Mouse (Mus musculus): ENCODE results near the gene Tchh.
A peak's percentile ranks its signal among the peaks of the same experiment; 100 is the strongest.
"Not testable (repeated sequence)": the region's sequence is repeated elsewhere in the genome, so short reads cannot be mapped to it uniquely, and the experiment has no call there.

Tchh gene

GRCm38 (mm10) chr3:93442030-93442429 is at the start of gene Tchh:
TSS of gene Tchh (plus strand) at chr3:93442330.
- no peak for DNase-seq (ENCODE audit: extremely low spot score)

GRCm38 (mm10) chr3:93393366-93393765 is 48.8 kb upstream of the Tchh start, which contains the start of gene Rptn:
TSS of gene Rptn (plus strand) at chr3:93393699.
- no peak for DNase-seq (ENCODE audit: extremely low spot score)

DNA sequence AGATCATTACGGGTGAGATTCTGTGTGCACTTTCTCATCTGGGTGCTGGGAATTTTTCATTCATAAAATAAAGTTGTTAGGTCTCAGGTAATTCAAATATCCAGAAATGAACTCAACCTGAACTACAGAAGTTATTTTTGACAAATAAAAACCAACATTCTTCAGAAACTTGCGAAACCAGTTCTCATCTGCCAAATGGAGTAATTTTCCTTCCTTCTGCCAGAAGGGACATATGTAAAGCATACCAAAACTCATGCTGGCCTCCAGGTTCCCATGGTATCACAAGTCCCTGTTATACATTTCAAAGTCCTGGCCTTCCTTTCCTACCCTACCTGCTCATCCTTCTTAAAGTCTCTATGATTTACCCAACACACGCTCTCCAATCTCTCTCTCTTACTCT is 38.2 kb upstream of the Tchh start:
- DNase-seq (ENCODE audit: extremely low spot score) = no peak

GRCm38 (mm10) chr3:93406992-93407391 is 35.1 kb upstream of the Tchh start:
- peak; percentile 19 for DNase-seq (ENCODE audit: extremely low spot score)

- no peak for DNase-seq (ENCODE audit: extremely low spot score)
Observed at GRCm38 (mm10) chr3:93411905-93412304, 30.2 kb upstream of the Tchh start.

DNA sequence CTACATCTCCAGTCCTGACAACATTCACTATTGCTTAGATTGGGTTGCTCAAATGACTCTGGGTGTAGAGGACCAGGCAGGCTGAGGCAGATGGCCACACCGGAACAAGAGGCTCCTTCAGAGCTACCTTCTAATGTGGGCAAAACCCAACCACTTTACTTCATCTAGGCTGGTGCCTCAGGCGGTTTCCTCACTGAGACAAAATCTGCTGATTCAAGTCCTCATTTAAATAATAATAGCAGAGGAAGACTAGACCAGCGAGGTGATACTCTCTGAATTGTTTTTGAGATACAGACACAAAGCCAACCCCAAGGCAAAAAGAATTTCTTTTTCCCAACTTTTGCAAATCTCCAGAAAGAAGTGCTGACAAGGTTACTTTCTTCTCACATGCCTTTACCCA is 10.5 kb upstream of the Tchh start:
- DNase-seq (ENCODE audit: extremely low spot score) = no peak

DNA sequence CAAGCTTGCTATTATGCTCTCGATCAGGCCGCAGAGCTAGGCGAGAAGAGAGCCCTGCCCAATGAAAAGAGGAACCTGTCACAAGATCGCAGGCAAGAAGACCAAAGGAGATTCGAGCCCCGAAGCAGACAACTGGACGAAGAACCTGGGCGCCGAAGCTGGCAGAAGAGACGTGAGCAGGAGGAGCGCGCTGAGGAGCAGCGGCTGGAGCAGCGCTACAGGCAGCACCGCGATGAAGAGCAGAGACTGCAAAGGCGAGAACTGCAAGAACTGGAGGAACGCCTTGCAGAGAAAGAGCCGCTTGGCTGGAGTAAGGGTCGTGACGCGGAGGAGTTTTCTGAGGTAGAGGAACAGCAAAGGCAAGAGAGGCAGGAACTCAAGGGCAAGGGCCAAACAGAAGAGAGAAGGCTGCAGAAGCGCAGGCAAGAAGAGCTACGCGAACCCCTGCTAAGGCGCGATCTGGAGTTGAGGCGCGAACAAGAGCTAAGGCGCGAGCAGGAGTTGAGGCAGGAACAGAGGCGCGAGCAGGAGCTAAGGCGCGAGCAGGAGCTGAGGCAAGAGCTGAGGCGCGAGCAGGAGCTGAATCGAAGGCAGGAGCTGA is 1.5 kb downstream of the Tchh start:
- DNase-seq (ENCODE audit: extremely low spot score) = peak; percentile 73

- peak; percentile 82 for DNase-seq (ENCODE audit: extremely low spot score)
Observed at GRCm38 (mm10) chr3:93444343-93445164, 2.4 kb downstream of the Tchh start.

- peak; percentile 51 for DNase-seq (ENCODE audit: extremely low spot score)
Observed at GRCm38 (mm10) chr3:93445165-93445705, 3.1 kb downstream of the Tchh start.

- DNase-seq (ENCODE audit: extremely low spot score) = peak; percentile 63
Observed at GRCm38 (mm10) chr3:93446128-93446755, 4.1 kb downstream of the Tchh start.

- not testable (repeated sequence) for DNase-seq (ENCODE audit: extremely low spot score)
Observed at GRCm38 (mm10) chr3:93446756-93447137, 4.6 kb downstream of the Tchh start.

DNA sequence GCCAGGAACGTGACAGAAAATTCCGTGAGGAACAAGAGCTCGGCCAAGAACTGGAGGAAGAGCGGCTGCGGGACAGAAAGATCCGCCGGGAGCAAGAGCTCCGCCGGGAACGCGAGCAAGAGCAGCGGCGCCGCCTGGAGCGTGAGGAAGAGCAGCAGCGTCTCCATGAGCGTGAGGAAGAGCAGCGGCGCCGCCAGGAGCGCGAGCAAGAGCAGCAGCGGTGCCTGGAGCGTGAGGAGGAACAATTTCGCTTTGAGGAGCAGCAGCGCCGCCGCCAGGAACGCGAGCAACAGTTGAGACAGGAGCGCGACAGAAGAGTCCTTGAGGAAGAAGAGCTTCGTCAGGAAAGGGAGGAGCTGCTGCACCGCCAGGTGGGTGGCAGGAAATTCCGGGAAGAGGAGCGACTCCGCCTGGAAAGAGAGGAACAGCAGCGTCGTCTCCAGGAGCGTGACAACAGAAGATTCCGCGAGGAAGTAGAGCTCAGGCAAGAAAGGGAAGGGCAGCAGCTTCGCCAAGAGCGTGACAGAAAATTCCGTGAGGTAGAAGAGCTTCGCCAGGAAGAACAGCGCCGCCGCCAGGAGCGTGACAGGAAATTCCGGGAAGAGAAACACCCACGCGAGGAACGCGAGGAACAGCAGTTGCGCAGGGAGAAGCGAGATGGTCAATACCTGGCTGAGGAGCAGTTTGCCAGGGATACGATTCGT is 5.2 kb downstream of the Tchh start:
- DNase-seq (ENCODE audit: extremely low spot score) = peak; percentile 78

- no peak for DNase-seq (ENCODE audit: extremely low spot score)
Observed at GRCm38 (mm10) chr3:93466556-93466955, 24.4 kb downstream of the Tchh start.

- no peak for DNase-seq (ENCODE audit: extremely low spot score)
Observed at GRCm38 (mm10) chr3:93467130-93467529, 25.0 kb downstream of the Tchh start.

DNA sequence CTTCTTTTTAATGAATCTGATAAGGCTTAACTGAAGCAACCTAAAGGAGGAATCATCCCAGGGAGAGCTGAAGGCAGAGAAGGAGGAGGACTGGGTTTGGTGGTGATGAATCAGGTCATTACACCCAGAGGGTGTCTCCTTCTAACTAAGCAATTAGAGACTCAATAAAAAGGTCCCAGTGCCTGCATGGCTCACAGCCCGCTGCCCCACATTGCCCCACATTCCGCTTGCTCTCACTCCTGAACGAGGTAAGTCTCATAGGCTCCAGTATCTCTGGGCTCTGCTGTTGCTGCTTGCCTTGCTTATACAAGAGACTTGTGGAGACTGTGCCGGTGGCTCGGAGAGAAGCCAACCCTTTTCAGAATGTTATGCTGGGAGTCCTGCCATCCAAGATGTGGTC is 26.4 kb downstream of the Tchh start, which contains the start of gene Tchhl1:
TSS of gene Tchhl1 (plus strand) at position 194 of the 400 bp plus-strand sequence.
- DNase-seq (ENCODE audit: extremely low spot score) = no peak

DNA sequence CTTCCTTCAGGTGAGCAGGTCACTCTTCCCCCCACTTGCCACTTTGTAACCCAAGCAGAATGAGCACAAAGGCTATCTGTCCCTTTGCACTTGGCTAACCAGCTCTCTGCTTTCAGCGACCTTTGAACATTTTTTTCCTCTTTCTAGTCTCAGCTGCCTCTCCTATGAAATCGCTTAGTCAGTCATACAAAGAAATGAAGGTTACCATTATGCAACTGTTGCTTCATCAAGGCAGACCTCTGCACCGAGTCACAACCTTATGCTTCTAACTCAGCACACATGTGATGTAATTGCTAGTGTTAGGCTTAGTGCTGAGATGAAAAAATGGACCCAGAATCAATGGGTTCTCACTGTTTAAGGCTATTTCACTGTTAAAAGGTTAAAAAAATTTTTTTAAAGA is 27.5 kb downstream of the Tchh start:
- DNase-seq (ENCODE audit: extremely low spot score) = no peak

- DNase-seq (ENCODE audit: extremely low spot score) = no peak
Observed at GRCm38 (mm10) chr3:93480053-93480452, 37.9 kb downstream of the Tchh start.

GRCm38 (mm10) chr3:93481982-93482616 is 40.0 kb downstream of the Tchh start:
- DNase-seq (ENCODE audit: extremely low spot score) = no peak

GRCm38 (mm10) chr3:93485611-93486010 is 43.5 kb downstream of the Tchh start:
- no peak for DNase-seq (ENCODE audit: extremely low spot score)

GRCm38 (mm10) chr3:93488541-93488940 is 46.4 kb downstream of the Tchh start:
- no peak for DNase-seq (ENCODE audit: extremely low spot score)

- DNase-seq (ENCODE audit: extremely low spot score) = no peak
Observed at GRCm38 (mm10) chr3:93492176-93492575, 50.0 kb downstream of the Tchh start.

Data from embryo, embryonic 9.5 days (tissue).